Mouse (Mus musculus) midbrain, embryonic 12.5 days (tissue): ENCODE results near the gene Slc29a3. TPM values are rescaled to one million over a fixed set of nuclear protein-coding genes. Genes with fewer than 3 reads are reported as not detected.
A peak's percentile ranks its signal among the peaks of the same experiment; 100 is the strongest.

Experiments used
- ATAC-seq: fragments of 200-750 bp; cut with Nextera tagmentation; 2 replicates; pipeline ENCODE4 v1.8.0; 2017; ENCODE audit warnings: low read depth, moderate TSS enrichment, moderate library complexity; ENCODE audit not compliant: low FRiP score
- H3K27ac ChIP-seq: fragments of 300-500 bp; sonication (generic); replicated peaks from 2 replicates; pipeline ENCODE4 v1.5.1; 2016; ENCODE audit warnings: mild to moderate bottlenecking
- H3K27me3 ChIP-seq: fragments of 300-500 bp; sonication (generic); 2 replicates; pipeline ENCODE4 v1.6.1; 2016; ENCODE audit warnings: mild to moderate bottlenecking
- H3K36me3 ChIP-seq: fragments of 300-500 bp; sonication (generic); 2 replicates; pipeline ENCODE4 v1.6.1; 2016
- H3K4me1 ChIP-seq: fragments of 300-500 bp; sonication (generic); 2 replicates; pipeline ENCODE4 v1.6.1; 2016
- H3K4me2 ChIP-seq: fragments of 300-500 bp; sonication (generic); replicated peaks from 2 replicates; pipeline ENCODE4 v1.6.1; 2016; ENCODE audit warnings: mild to moderate bottlenecking, moderate library complexity
- H3K4me3 ChIP-seq: fragments of 300-500 bp; sonication (generic); 2 replicates; pipeline ENCODE4 v1.5.1; 2016; ENCODE audit warnings: mild to moderate bottlenecking
- H3K9ac ChIP-seq: fragments of 300-500 bp; sonication (generic); replicated peaks from 2 replicates; pipeline ENCODE4 v1.6.1; 2016; ENCODE audit warnings: mild to moderate bottlenecking, moderate library complexity
- H3K9me3 ChIP-seq: fragments of 300-500 bp; sonication (generic); 2 replicates; pipeline ENCODE4 v1.6.1; 2016; ENCODE audit warnings: mild to moderate bottlenecking
- WGBS: fragments of 180-500 bp; shearing (Covaris S2); methylation state at CpG from one replicate; pipeline ENCODE4 v1.1.7; 2016; 5-methylcytosine and 5-hydroxymethylcytosine counted together
- polyA plus RNA-seq: library from polyadenylated mRNA; unstranded; fragments of >200 nt; fragmentation: Nextera tagmentation; extraction: Ambion mirVana; gene quantifications from 2 replicates; pipeline ENCODE4 v1.2.1, GENCODE M21; 2016

Slc29a3 gene
- 12.0 TPM in 2 replicates for polyA plus RNA-seq

- no peaks in the 10 kb centered on the region for H3K27me3 ChIP-seq
- peak within 1 kb of the TSS; percentile 82 for H3K4me2 ChIP-seq
- H3K9ac ChIP-seq = peak within 1 kb of the TSS; percentile 79
- H3K4me1 ChIP-seq = peaks cover 8% of the 10 kb centered on the region; the same call in 1 of the 2 replicates
- H3K9me3 ChIP-seq = no peaks in the 10 kb centered on the region
- 6% methylated on average over 41 of the region's 41 CpGs for WGBS
- H3K27ac ChIP-seq = peak within 1 kb of the TSS; percentile 58
- H3K4me3 ChIP-seq = peak within 1 kb of the TSS; percentile 55
- H3K36me3 ChIP-seq = no peaks in the 10 kb centered on the region
- peak; percentile 95 for ATAC-seq
Measured at GRCm38 (mm10) chr10:60752040-60753020, at the start of gene Slc29a3. Slc29a3 (minus strand) TSS chr10:60752794.

- no peak overlapping the region for H3K4me3 ChIP-seq
- H3K9ac ChIP-seq = 0 out of 2 replicates have a peak overlapping the region, but pooled peaks have one; percentile 15
- peaks cover 59% of the 10 kb centered on the region for H3K27me3 ChIP-seq
- H3K9me3 ChIP-seq = no peaks in the 10 kb centered on the region
- H3K27ac ChIP-seq = no peak overlapping the region
- H3K36me3 ChIP-seq = no peaks in the 10 kb centered on the region
- no peak for ATAC-seq
- WGBS = 65% methylated on average over 12 of the region's 12 CpGs
- H3K4me1 ChIP-seq = peaks cover 38% of the 10 kb centered on the region
- H3K4me2 ChIP-seq = no peak overlapping the region
Measured at GRCm38 (mm10) chr10:60801898-60802412, 49.4 kb upstream of the Slc29a3 start.

DNA sequence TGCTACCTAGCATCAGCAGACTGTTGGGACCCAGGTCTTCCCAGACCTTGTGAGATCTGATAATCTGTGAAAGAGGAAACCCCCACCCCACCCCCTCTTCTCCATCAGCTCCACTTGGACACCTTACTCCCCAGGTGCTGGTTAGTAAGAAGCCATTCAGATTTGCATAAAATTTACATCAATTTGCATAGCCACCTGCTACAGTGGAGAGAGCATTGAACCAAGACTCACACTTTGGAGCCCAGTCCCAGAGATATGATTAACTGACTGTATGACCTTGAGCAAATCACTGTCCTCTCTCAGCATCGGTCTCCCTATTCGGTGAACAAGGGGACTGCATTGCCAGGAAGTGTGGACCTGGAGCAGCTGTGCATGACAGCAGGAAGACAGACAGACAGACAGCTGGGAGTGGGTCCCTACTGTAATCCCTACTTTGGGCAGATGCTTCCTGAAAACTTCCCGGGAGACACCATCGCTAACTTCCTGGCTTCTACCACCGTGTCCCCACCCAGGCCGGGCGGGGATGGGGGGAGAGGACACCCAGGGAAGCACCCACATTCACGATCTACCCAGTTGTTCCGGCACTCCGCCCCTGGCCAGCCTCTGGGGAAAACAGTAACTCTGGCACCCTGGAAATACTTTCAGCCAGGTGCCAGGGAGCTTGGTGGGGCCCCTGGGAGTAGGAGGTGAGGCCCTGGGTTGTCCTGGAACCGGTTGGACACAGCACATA, 48.7 kb upstream of the Slc29a3 start:
- Histone ChIP-seq H3K9me3 (no peaks in the 10 kb centered on the region), H3K4me2 (no peak overlapping the region), H3K4me1 (peaks cover 40% of the 10 kb centered on the region), H3K4me3 (no peak overlapping the region), H3K27me3 (peaks cover 60% of the 10 kb centered on the region), H3K9ac (no peak overlapping the region), H3K27ac (no peak overlapping the region), H3K36me3 (no peaks in the 10 kb centered on the region)
- 45% methylated on average over 11 of the region's 11 CpGs for WGBS
- ATAC-seq = no peak

DNA sequence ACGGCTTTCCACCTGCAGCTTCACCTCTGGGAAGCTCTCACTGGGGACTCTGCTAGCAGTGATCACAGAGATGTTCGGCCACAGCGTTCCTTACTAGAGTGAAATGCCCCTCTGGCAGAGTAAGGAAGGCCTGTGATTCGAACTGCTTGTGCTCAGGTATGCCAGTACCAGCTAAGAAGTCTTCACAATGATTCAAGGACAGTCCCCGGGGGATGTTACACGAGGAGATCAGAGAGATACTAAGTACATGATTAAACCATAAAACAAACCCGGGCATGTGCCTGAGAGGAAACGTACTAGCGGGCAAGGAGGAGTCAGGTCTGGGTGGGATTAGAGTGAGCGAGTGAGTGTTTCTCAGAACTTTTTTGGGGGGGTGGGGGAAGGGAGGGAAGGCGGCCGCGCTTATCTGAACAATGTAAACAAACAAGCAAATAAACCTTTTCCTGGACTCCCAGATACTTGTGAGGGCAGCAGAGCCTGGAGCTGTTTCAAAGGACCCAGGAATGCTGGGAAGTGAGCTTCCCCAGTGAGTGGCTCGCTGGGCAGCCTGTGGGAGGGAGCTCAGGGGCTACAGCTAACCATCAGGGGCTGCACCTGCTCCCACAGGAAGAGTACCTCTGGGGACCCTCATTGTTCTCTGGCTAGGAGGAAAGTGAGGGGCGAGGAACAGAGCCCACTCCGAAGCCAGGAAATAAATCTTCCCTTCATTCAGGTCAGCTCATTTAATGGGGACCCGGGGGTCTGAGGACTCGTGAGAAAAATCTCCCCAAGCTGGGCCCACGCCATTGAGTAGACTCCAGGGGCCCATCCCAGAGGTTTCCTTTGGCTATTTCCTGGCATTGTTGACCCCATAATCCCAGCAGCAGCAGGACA, 47.9 kb upstream of the Slc29a3 start:
- no peak overlapping the region for H3K4me2 ChIP-seq

DNA sequence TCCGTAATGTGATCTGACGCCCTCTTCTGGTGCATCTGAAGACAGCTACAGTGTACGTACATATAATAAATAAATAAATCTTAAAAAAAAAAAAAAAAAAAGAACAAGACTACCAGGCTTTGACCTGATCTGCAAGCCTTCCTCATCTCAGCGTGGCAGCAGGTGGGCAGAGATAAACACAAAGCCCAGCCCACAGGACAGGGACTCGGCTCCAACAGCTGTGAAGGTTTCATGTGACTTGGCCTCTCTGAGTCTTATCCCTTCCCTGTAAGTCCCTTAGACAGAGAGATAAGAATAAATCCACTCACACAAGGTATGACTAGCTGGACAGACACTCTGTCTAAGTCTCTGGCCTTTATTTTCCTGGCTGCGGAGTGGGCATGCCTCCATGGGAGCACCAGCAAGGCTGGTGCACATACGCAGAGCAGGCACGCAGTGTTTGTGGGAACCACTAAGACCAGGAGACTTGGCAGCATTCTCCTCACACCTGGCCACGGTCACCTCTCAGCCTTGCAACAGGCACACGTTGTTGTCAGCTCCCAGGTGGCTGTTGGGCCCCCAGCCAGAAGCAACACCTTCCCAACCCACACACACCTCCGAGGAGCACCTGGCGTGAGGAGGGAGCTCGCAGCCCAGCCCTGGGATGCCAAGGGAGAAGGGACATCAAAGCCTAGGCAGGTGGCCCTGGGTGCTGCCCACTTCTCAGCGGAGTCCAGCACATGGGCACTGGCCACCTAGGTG, 45.3 kb upstream of the Slc29a3 start:
- no peak for ATAC-seq
- H3K27me3 ChIP-seq = peaks cover 57% of the 10 kb centered on the region
- H3K4me1 ChIP-seq = peaks cover 46% of the 10 kb centered on the region
- H3K27ac ChIP-seq = no peak overlapping the region
- H3K36me3 ChIP-seq = no peaks in the 10 kb centered on the region
- no peak overlapping the region for H3K4me2 ChIP-seq
- H3K9ac ChIP-seq = no peak overlapping the region
- no peak overlapping the region for H3K4me3 ChIP-seq
- no peaks in the 10 kb centered on the region for H3K9me3 ChIP-seq
- 87% methylated on average over 14 of the region's 14 CpGs for WGBS

More for the DNA sequence above, 47.9 kb upstream of the Slc29a3 start:
- Histone ChIP-seq H3K9ac (no peak overlapping the region), H3K4me1 (peaks cover 36% of the 10 kb centered on the region), H3K36me3 (no peaks in the 10 kb centered on the region), H3K9me3 (no peaks in the 10 kb centered on the region), H3K4me3 (no peak overlapping the region), H3K27me3 (peaks cover 54% of the 10 kb centered on the region), H3K27ac (no peak overlapping the region)
- no peak for ATAC-seq
- WGBS = 16% methylated on average over 19 of the region's 19 CpGs

- no peak overlapping the region for H3K4me2 ChIP-seq
- H3K9ac ChIP-seq = no peak overlapping the region
- no peak for ATAC-seq
- H3K27me3 ChIP-seq = peaks cover 51% of the 10 kb centered on the region
- peaks cover 48% of the 10 kb centered on the region for H3K4me1 ChIP-seq
- 88% methylated on average over 7 of the region's 7 CpGs for WGBS
- no peaks in the 10 kb centered on the region for H3K9me3 ChIP-seq
- H3K27ac ChIP-seq = no peak overlapping the region
- H3K36me3 ChIP-seq = no peaks in the 10 kb centered on the region
- H3K4me3 ChIP-seq = no peak overlapping the region
Measured at GRCm38 (mm10) chr10:60796474-60796873, 43.9 kb upstream of the Slc29a3 start.

- H3K27ac ChIP-seq = no peak overlapping the region
- H3K27me3 ChIP-seq = peaks cover 50% of the 10 kb centered on the region
- no peak for ATAC-seq
- no peak overlapping the region for H3K4me2 ChIP-seq
- 86% methylated on average over 5 of the region's 5 CpGs for WGBS
- no peak overlapping the region for H3K9ac ChIP-seq
- H3K9me3 ChIP-seq = no peaks in the 10 kb centered on the region
- peaks cover 43% of the 10 kb centered on the region for H3K4me1 ChIP-seq
- H3K36me3 ChIP-seq = no peaks in the 10 kb centered on the region
- H3K4me3 ChIP-seq = no peak overlapping the region
Measured at GRCm38 (mm10) chr10:60796028-60796427, 43.4 kb upstream of the Slc29a3 start.

- no peak overlapping the region for H3K4me2 ChIP-seq
- H3K36me3 ChIP-seq = no peaks in the 10 kb centered on the region
- no peak overlapping the region for H3K27ac ChIP-seq
- no peak overlapping the region for H3K4me3 ChIP-seq
- peaks cover 41% of the 10 kb centered on the region for H3K27me3 ChIP-seq
- H3K4me1 ChIP-seq = peaks cover 31% of the 10 kb centered on the region
- no peaks in the 10 kb centered on the region for H3K9me3 ChIP-seq
- 60% methylated on average over 8 of the region's 8 CpGs for WGBS
- H3K9ac ChIP-seq = no peak overlapping the region
- no peak for ATAC-seq
Measured at GRCm38 (mm10) chr10:60794792-60795191, 42.2 kb upstream of the Slc29a3 start.

GRCm38 (mm10) chr10:60794374-60794773, 41.8 kb upstream of the Slc29a3 start:
- Histone ChIP-seq H3K27me3 (peaks cover 37% of the 10 kb centered on the region), H3K9me3 (no peaks in the 10 kb centered on the region), H3K4me3 (no peak overlapping the region), H3K4me2 (no peak overlapping the region), H3K4me1 (peaks cover 31% of the 10 kb centered on the region), H3K9ac (no peak overlapping the region), H3K27ac (no peak overlapping the region), H3K36me3 (no peaks in the 10 kb centered on the region)
- peak; percentile 60 for ATAC-seq
- WGBS = 41% methylated on average over 11 of the region's 11 CpGs

GRCm38 (mm10) chr10:60792841-60793240, 40.2 kb upstream of the Slc29a3 start:
- no peak overlapping the region for H3K27ac ChIP-seq
- no peak overlapping the region for H3K4me3 ChIP-seq
- H3K9me3 ChIP-seq = no peaks in the 10 kb centered on the region
- peaks cover 22% of the 10 kb centered on the region for H3K27me3 ChIP-seq
- WGBS = 11% methylated on average over 11 of the region's 11 CpGs
- no peaks in the 10 kb centered on the region for H3K36me3 ChIP-seq
- peaks cover 32% of the 10 kb centered on the region for H3K4me1 ChIP-seq
- H3K4me2 ChIP-seq = no peak overlapping the region
- H3K9ac ChIP-seq = no peak overlapping the region
- no peak for ATAC-seq

DNA sequence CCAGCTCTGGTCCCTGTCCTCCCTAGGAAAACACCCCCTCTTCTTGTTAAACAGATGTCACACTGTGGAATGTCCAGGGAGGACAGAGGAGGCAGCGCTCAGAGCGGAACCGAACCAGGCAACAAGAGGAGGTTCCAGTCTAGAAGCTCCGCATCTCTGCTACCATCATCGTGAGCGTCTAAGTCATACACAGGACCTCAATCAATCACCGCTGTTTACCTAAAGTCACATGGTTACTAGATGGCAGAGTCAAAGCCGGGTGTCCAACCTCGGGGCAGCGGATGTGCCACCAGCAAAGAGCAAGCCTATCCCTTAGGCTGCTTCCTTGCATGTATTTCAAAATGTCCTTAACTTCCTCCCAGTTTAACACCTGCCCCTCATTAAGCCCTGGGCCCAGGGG, 39.8 kb upstream of the Slc29a3 start:
- Histone ChIP-seq H3K27me3 (peaks cover 21% of the 10 kb centered on the region), H3K9ac (no peak overlapping the region), H3K27ac (no peak overlapping the region), H3K9me3 (no peaks in the 10 kb centered on the region), H3K4me2 (no peak overlapping the region), H3K36me3 (no peaks in the 10 kb centered on the region), H3K4me3 (no peak overlapping the region), H3K4me1 (peaks cover 35% of the 10 kb centered on the region)
- ATAC-seq = no peak
- 56% methylated on average over 10 of the region's 10 CpGs for WGBS
